Mouse (Mus musculus): Measurements from ENCODE around the gene Xbp1.

GRCm38 (mm10) chr11:5575046-5575445 is 54.6 kb downstream of the Xbp1 start:
- TF ChIP-seq POLR2A (IDR thresholded peaks at IDR 0.05; ENCODE audit: low read depth, low read length) (no peak), CTCF (IDR thresholded peaks at IDR 0.05; ENCODE audit: borderline replicate concordance, insufficient read depth, low read length) (no peak)
